Mouse (Mus musculus) cerebellum, adult 2 months (tissue): Measurements from ENCODE around the gene Gpr61. TPM values are rescaled to one million over a fixed set of nuclear protein-coding genes. Genes with fewer than 3 reads are reported as not detected.

Experiments
- DNase-seq, 2 experiments: peaks; one replicate each; pipeline ENCODE4 v3.0.0; 2021
- H3K27ac ChIP-seq: fragments of 200-500 bp; 2 replicates; pipeline ENCODE4 v1.5.1; 2012; ENCODE audit warnings: low read length, control low read depth, inconsistent platforms; ENCODE audit not compliant: insufficient read depth
- H3K27me3 ChIP-seq: fragments of 200-500 bp; 2 replicates; pipeline ENCODE4 v1.6.1; 2012; ENCODE audit warnings: inconsistent platforms, mild to moderate bottlenecking, low read length, moderate library complexity; ENCODE audit not compliant: control insufficient read depth, insufficient read depth
- H3K4me1 ChIP-seq: fragments of 200-500 bp; 2 replicates; pipeline ENCODE4 v1.6.1; 2011; ENCODE audit warnings: low read length; ENCODE audit not compliant: control insufficient read depth, insufficient read depth
- H3K4me3 ChIP-seq: fragments of 200-500 bp; replicated peaks from 2 replicates; pipeline ENCODE3; 2011; ENCODE audit warnings: mild to moderate bottlenecking, low read depth, low read length, control low read depth; ENCODE audit not compliant: insufficient read depth
- CTCF ChIP-seq: fragments of 200-500 bp; IDR thresholded peaks from 2 replicates; pipeline ENCODE4 v1.5.1; 2011; ENCODE audit warnings: low read depth, mild to moderate bottlenecking, control low read depth, low read length, moderate library complexity, borderline replicate concordance; ENCODE audit not compliant: insufficient read depth
- POLR2A ChIP-seq: fragments of 200-500 bp; IDR thresholded peaks from 2 replicates; pipeline ENCODE4 v1.6.1; 2011; ENCODE audit warnings: low read length, control low read depth, borderline replicate concordance; ENCODE audit not compliant: insufficient read depth
- WGBS: fragments of 180-500 bp; shearing (Covaris S2); methylation state at CpG from one replicate; pipeline ENCODE4 v1.1.7; 2018; 5-methylcytosine and 5-hydroxymethylcytosine counted together
- polyA plus RNA-seq: library from polyadenylated mRNA; depleted of rRNA; stranded (reverse); fragments of >200 nt; gene quantifications from 2 replicates; pipeline ENCODE4 v1.2.3, GENCODE M21; 2012

The Gpr61 gene
- polyA plus RNA-seq, 1 experiment = 6.5 TPM

DNA sequence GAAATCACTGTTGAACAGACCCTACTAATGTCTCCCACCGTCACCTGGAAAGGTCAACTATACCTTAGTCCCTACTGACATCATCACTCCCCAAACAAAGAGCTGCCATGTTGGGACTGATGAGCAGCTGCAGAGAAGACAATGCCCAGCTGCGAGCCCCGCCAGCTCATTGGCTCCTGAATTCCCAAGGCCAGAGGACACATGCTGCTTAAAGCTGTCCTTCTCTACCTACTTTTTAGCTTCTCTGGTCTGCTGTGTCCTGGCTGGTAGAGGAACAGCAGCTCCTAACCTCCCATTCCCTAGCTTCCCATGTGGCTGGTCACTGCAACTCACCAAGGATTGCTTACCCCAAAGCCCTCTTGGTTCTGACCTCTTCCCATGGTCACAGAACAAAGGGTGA, 2.4 kb downstream of the Gpr61 start:
- Histone ChIP-seq H3K27ac (no peak overlapping the region), H3K4me3 (no peak overlapping the region), H3K4me1 (no peaks in the 10 kb centered on the region; the same call in 1 of the 2 replicates), H3K27me3 (no peaks in the 10 kb centered on the region)
- no peak for DNase-seq
- 85% methylated on average over 3 of the region's 3 CpGs for WGBS
- TF ChIP-seq POLR2A (no peak), CTCF (no peak)

DNA sequence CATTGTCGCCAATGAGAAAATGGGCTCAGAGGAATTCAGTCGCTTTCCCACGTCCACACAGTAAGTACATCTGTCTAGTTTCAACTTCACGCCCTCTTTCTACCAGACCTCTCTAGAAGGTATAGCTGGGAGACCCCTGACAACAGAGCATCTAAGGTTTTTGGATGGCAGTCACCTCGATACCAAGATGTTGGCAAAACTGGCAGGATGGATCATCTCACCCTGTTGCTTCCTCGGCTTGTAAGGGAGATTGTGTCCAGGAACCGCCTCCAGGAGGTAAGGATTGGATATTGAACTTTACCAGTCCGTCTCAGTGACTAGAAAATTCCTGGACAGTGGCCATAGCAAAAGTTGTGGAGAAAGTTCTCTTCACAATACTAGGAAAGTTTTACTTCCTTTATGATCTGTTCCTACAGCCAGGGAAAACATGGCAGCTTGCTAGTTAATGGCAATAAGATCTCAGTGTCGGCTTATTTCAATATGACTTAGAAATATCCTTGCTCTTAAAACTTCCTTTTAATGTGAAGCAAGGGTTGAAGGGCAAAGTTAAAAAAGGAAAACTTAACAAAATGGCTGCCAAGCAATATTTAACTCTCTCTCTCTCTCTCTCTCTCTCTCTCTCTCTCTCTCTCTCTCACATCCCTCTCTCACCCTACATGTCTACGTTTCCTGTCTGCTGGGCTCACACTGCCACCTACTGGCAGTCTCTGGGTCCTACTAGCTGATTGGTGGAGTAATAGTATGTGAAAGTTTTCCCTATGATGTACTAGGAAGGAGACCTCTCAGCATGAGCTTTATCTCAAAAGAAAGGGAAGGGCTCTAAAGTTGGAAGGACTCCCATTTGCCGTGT, 7.1 kb downstream of the Gpr61 start:
- 49% methylated on average over 11 of the region's 11 CpGs for WGBS
- TF ChIP-seq POLR2A = no peak
- TF ChIP-seq CTCF = peak; percentile 93
- peak; percentile 81 to 87 for DNase-seq
- H3K4me3 ChIP-seq = no peak overlapping the region
- no peaks in the 10 kb centered on the region; the same call in 1 of the 2 replicates for H3K4me1 ChIP-seq
- H3K27ac ChIP-seq = no peak overlapping the region
- no peaks in the 10 kb centered on the region for H3K27me3 ChIP-seq

DNA sequence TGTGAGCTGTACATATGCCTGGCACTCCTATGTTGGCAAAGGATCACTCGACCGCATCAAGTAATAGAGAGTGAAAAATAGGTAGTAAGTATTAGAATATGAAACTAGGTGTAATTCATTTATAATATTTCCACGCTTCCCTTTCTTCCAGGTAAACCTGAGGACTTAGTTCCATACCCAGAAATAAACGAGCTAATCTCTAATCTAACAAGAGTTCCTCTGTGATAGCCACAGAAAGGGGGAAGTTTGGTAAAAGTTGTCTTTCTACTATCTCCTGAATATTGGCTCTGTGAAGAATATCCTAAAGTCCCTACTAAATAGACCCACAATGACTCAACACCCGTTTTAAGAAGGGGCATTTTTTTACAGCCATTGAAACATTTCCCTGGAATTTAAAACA, 8.0 kb downstream of the Gpr61 start:
- Histone ChIP-seq H3K4me3 (peak overlapping the region; percentile 70), H3K4me1 (no peaks in the 10 kb centered on the region), H3K27me3 (no peaks in the 10 kb centered on the region), H3K27ac (no peak overlapping the region)
- no peak for TF ChIP-seq POLR2A
- no peak for TF ChIP-seq CTCF
- WGBS = 52% methylated on average over 5 of the region's 5 CpGs
- no peak for DNase-seq

DNA sequence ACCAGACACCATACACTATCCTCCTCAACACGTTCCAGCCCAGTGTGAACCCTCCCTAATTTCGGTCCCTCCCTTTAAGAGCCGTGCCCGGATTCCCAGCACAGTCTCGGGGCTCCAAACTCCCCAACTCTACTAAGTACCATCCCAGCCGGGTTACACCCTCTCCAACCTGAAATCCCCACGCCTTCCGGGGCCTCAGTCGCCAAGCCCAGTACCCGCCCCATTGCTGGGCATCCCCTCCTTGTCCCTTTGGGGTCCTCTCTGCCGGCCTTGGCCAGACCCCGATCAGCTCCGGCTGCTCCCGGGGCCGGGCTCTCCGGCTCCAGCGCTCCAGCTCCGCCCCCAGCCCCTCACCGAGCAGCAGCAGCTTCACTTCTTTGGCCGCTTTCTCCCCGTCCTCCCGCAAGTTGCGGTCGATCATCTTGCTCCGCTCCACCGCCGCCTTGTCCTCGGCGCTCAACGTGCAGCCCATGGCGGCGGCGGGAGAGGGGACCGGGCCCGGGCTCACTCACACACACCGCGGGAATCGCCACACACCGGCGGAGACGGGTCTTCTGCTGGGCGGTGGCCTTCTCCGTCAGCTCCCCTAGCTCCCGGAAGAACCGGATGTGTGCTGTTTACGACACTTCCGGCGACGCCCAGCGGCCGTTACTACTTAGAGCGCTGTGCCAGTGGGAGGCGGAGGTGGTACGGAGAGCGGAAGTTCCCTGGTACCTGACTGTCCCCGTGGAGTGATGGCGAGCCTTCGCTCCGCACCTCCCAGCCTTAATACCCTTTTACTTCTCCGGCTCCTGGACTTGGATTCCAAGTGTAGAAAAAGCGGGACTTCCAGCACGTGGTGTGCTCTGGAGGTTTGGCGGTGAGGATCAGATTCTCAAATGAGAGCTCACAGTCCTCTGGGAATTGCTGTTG, 8.9 kb downstream of the Gpr61 start, which contains the start of gene Gnai3:
Gnai3 (minus strand) TSS at position 613 of the 912 bp plus-strand sequence.
- TF ChIP-seq POLR2A = peak; percentile 92
- no peak for TF ChIP-seq CTCF
- Histone ChIP-seq H3K4me3 (peak within 1 kb of the TSS; percentile 70), H3K4me1 (no peaks in the 10 kb centered on the region), H3K27me3 (no peaks in the 10 kb centered on the region), H3K27ac (peak within 1 kb of the TSS; percentile 81)
- DNase-seq = peak; percentile 91
- under 1% methylated on average over 63 of the region's 63 CpGs for whole genome bisulfite sequencing

DNA sequence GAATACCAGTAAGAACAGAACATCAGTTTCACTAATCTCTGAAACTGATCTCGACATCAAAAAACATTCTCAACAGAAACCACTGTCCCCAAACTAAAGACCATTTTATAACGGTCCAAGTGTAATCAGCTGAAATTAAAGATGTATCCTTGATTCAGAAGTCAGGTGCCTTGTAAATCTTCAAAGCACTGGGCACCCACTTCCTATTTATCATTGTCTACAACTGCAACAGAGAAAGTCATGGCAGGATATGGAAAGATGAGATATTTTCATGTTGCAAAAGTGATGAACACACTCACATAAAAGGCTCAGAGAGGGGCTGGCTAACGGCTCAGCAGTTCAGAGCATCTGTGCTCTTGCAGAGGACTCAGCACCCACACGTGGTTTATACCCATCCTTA, 13.9 kb downstream of the Gpr61 start:
- H3K4me1 ChIP-seq = peaks cover 2% of the 10 kb centered on the region; the same call in 1 of the 2 replicates
- WGBS = 67% methylated on average over 4 of the region's 4 CpGs
- TF ChIP-seq CTCF (no peak), POLR2A (no peak)
- H3K4me3 ChIP-seq = no peak overlapping the region
- H3K27me3 ChIP-seq = no peaks in the 10 kb centered on the region
- no peak for DNase-seq
- no peak overlapping the region for H3K27ac ChIP-seq

DNA sequence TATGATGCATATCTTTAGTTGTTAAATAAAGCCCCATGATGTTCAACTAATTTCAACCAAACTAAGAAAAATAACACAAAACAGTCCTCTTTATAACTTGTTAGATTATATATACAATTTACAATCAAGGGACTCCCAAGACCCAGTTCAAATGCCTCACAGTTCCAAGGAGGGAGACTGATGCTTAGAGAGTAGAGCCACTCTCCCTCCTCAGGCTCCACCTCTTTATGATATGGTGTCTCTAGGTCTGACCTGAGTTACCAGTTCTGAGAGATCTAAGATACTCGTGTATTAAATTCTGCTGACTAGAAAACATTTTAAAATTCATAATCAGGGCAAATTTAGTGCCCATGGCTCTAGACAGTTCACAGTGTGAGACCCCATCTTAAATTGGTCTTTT, 15.6 kb downstream of the Gpr61 start:
- H3K27ac ChIP-seq = no peak overlapping the region
- 75% methylated on average over 1 of the region's 1 CpGs for WGBS
- no peak overlapping the region for H3K4me3 ChIP-seq
- TF ChIP-seq CTCF (no peak), POLR2A (no peak)
- no peaks in the 10 kb centered on the region for H3K27me3 ChIP-seq
- no peak for DNase-seq
- H3K4me1 ChIP-seq = peaks cover 7% of the 10 kb centered on the region

DNA sequence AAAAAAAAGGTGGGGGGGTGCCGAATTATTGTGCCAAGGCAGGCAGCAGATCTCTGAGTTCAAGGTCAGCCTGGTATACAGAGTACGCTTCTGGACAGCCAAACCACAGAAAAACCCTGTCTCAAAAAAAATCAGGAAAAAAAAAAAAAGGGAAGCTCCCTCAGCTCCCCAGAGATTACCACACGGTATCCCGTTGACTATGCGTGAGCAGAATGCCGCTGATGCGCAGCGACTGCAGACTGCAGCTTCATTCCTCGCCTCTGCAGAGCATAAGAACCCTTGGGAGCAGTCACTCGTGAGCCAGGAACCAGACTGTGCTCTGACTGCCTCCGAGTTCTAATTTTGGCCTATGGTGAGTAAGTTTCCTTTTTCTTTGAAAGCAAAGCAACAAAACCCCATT, 20.0 kb downstream of the Gpr61 start:
- 27% methylated on average over 11 of the region's 11 CpGs for WGBS
- H3K4me1 ChIP-seq = peaks cover 4% of the 10 kb centered on the region
- peak overlapping the region; percentile 30 for H3K4me3 ChIP-seq
- no peak overlapping the region for H3K27ac ChIP-seq
- peak in 1 of 2 experiments; percentile 23 for DNase-seq
- TF ChIP-seq POLR2A (no peak), CTCF (no peak)
- H3K27me3 ChIP-seq = no peaks in the 10 kb centered on the region
